Mouse (Mus musculus) spleen, postnatal 4 days (tissue): ENCODE data around the gene Sema7a.

ENCODE experiments used
- DNase-seq, 2 experiments: peaks; one replicate each; pipeline ENCODE4 v3.0.0; 2022; ENCODE audit warnings: low spot score in 2 of 2

Sema7a gene

DNA sequence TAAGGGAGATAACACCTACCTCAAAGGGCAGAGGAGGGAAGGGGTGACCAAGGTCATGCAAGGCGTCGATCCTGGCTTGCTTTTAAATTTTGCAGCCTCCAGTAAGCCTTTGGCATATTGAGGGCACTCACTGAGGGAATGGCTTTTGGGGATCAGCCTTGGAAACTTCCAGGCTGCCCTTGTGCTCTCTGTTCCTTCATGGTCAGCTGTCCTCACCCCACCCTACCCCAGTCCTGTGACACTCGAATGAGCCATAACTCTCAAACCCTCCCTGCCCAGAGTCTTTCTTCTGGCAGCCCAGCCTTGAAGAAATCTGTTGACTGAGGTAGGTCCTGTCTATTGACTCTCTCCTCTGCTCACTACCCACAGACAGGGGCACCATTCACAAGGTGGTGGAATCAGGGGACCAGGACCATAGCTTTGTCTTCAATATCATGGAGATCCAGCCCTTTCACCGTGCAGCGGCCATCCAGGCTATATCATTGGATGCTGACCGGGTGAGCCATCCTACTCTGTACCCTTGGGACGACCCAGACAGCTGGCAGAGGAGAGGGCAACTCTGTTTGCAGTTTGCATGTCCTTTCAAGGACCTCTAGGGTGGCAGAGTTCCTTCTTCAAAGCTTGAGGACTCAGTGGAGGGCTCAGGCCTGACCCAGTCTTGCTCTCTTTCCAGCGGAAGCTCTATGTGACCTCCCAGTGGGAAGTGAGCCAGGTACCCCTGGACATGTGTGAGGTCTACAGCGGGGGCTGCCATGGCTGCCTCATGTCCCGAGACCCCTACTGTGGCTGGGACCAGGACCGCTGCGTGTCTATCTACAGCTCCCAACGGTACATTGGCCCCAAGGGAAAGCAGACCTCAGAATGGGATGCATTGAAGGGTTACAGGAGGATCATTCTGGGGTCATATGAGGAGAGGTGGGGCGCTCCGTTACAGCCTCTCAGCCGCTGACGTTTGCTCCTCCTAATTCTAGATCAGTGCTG lies 20.3 kb downstream of the Sema7a start:
- no peak for DNase-seq

DNA sequence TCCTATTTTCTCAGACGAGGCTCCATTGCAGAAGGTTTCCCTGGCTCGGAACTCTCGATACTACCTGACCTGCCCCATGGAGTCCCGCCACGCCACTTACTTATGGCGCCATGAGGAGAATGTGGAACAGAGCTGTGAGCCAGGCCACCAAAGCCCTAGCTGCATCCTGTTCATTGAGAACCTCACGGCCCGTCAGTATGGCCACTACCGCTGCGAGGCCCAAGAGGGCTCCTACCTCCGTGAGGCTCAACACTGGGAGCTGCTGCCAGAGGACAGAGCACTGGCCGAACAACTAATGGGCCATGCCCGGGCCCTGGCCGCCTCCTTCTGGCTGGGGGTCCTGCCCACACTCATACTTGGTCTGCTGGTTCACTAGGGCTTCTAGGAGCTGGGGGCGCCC lies 21.3 kb downstream of the Sema7a start:
- DNase-seq = no peak

DNA sequence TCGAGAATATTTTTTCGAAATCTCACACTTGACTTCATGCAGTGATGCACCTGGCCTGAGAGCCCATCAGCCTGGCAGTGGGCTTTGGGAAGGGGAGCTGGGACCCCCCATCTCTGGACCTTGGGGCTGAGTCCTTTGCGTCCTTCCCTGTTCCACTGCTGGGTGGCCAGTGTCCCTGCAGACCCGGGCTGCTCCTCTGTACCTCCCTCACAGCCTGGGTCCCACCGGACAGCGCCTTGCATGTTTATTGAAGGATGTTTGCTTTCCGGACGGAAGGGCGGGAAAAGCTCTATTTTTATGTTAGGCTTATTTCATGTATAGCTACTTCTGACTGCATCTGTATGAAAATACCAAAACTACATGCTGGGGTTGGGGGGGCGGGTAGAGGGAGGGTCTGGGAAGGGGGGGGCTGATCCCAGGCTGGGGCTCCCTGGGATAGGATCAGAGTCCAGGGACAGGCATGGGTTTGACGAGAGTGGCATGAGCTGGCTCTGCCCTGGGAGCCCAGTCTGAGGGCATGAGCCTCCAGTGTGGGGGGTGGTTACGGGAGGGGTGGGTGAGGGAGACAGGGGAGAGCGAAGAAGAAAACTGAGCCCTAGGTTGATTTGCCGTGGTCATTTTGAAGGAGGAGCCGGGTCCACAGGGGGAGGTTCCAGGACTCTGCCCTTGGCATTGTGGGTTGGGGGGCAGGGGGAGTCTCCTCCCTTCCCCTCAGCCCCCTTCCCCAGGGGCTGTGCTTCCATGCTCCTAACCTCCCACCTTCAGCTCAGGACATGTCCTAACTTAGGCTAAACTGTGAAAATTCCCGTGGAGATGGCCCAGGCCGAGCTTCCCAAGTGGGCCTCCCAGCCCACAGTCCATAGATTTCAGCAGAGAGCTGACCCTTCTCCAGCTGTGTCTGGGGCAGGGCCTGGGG lies 22.2 kb downstream of the Sema7a start:
- no peak for DNase-seq

DNA sequence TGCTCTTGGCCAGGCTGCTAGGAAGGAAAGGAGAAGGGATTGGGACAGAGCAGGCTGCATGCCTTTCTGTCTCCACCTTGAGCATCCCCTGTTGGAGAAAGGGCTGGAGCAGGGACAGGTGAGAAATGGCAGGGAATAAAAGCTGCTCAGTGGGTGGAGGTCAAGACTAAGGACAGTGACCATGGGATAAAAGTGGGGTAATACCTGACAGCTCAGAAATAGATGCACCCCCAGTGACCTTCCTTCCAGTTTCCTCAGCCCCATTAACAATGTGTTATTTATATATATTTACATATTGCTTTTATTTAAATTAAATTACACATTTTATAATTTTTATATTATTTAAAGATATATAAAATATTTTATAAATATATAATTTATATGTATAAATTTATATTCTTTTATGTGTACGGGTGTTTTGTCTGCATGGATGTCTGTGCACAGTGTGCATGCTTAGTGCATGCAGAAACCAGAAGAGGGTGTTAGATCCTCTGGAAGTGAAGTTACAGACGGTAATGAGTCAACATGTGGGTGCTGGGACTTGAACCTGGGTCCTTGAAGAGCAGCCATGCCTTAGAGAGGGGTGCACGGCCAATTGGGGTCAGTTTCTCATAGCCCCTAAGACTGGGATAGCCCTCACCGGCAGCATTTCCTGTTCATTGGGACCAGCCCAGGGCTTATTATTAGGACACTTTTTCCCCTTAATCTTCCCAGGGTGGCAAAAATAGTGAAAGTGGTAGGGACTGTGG lies 23.5 kb downstream of the Sema7a start:
- DNase-seq = no peak

DNA sequence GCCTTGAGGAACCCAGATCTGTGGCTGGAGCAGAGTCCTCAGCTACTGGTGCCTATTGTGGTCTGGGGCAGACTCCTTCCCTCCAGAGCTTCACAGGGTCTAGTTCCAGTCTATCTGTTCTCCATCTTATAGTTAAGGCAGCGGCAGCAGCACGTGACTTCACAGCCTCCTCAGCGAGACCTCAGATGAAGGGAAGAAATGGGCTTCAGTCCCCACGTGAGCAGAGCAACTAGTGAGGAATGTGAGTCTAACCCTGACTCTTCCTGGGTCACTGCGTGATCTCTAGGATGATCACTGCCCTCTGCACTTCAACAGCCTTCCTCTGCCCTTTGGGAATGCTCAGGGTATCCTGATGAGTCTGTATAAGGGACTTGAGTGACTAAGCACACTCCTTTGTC lies 24.1 kb downstream of the Sema7a start:
- no peak for DNase-seq

DNA sequence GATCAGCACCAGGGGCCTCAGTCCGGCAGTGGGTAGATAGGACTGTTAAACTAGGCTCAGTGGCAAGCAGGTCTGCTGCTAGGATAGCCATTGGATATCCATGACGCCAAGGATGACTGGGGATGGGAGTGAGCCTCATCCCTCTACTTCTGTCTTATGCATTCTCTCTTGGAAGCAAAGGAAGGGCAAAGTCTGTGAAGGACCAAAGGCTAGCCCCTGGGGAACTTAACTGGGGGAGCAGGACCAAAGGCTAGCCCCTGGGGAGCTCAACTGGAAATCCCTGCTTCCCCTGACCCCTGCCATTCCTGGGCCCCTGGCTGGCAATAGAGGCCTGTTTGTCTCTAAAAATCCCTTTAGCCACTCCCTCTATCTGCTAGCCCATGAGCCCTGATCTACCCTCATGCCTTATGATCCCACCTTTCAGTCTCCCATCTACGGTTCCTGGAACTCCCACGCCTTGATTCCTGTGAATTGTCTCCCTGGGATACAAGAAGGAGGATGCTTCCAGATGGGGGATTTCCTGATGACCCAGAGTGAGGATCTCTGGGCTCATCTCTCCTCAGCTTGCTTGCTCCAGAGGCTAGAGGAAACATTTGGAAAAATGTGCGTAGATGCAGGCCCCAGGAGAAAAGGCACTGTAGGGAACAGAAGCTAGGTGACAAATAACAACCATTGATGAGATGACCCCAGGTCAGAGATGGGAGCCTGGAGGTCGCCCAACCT lies 24.8 kb downstream of the Sema7a start:
- DNase-seq = no peak

DNA sequence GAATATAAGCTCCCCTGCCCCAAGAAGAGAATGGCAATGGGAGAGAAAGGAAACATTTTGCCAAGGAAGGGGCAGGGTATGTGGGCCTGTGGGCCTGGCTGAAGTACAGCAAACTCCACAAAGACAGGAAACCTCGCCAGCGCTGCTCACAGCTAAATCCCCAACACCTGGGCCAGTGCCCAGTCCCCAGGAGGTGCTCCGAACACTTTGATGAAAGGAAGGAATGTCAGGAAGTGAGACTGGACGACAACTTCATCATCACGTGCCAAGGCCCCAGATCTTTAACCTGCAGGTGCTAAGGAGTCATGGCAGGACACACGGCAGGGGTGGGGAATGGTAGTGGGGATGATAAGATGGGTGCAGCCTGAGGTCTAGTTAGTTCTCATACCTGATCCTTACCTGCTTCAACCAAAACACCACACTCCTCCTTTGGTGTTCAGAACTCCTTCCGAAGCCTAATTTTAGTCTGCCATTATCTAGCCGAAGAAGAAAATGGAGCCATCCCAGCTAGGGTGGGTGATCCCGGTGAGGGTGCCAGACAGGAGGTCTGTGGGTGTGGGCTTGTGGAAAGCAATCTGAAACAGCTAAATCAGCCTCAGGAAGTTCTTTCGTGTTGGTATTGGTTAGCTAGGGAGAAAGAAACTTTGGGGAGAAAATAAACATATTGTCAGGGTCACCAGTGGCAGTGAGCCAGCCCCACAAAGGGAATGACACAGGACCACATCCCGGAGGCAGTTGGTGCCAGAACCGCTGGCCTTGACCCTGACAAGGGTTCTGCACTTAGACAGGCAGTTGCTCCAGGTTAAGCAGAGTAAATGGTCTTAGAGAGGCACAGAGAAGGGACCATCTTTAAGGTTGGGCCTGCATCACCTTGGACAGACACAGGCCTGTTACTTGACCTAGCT lies 25.6 kb downstream of the Sema7a start:
- no peak for DNase-seq

DNA sequence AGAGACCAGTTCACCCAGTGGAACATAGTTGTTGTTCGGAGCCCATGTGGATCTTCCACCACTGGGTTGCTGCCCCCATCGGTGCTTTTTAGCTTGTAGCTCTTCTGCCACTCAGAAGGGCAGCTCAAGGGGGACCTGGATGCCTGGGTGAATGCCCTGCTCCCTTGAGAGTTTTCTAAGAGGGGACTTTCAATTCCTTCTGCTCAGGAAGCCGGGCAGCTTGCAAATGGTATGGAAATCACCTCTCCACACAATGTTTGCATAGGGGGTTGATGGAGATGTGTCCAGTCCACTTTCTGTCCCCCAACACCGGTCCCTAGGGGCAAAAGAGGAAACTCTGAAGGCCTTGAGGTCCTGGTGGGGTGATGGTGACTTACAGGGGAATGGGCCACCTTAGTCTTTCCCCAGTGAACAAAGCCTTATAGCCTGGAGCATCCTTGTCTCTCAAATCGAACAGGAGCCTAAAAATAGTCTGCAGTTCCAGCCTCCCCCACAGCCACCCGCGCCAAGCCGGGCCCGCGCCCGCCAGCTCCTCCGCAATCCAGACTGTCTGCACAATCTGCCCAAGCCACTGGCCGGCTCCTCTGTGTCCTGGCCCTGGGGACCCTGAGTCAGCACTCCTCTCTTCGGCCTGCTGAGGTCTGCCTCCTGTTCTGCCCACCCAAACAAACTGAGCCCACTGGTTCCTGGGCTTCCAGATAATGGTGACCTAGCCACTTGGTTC lies 27.5 kb downstream of the Sema7a start:
- no peak for DNase-seq

DNA sequence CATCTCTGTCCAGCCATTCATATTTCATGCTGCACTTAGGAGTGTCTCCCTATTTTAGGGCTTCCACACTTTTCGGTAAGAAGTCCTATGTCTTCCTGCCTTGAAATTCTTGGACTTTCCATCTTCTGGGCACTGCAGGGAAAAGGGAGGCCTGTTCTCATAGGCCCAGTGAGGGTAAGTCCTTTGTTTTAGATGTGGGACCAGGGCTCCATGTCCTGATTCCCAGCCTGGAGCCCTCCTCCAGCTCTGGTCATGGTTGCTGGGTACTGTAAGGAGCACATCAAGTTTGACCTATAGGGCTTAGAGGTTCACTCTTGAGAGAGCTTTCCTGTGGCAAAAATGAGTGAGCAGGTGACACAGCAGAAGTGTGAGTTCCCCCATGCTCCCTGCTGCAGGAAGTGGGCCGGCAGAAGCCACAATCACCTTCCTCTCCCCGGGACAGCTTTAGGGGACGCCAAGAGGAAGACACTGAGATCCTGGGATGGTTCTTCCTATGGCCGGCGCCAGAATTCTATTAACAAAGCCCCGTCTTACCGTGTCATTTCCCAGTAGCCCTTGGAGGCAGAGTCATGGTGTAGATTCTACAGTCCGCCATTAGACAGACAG lies 28.4 kb downstream of the Sema7a start:
- no peak for DNase-seq

DNA sequence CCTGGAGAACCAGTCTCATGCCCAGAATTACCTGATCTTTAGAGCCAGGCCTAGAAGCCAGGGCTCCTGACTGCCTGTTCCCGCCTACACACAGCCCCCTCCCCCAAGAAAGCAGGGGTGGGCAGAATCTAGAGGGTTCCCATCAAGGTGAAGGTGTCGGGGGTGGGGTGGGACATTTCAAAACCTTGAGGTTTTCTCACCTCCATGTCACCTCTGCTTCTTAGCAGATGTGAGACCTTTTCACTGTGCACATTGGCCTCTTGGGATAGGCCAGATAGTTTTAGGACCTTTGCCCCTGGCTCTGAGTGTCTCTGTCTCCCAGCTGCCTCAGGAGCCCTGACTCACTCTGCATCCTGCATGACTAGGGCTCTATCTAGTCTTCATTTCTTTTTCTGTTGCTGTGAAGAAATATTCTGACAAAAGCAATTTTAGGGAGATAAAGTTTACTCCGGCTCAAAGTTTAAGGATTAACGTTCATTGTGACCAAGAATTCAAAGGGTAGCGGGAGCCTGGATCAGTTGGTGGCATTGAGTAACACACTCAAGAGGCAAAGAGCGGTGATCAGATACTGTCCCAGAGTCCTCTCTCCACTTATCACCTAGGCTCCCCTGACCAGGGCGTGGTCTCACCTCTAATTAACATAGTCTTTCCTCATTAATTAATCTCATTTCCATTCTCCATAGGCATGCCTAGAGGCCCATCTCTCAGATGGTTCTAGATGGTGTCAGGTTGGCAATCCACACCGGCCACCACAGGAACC lies 29.1 kb downstream of the Sema7a start:
- DNase-seq = no peak

DNA sequence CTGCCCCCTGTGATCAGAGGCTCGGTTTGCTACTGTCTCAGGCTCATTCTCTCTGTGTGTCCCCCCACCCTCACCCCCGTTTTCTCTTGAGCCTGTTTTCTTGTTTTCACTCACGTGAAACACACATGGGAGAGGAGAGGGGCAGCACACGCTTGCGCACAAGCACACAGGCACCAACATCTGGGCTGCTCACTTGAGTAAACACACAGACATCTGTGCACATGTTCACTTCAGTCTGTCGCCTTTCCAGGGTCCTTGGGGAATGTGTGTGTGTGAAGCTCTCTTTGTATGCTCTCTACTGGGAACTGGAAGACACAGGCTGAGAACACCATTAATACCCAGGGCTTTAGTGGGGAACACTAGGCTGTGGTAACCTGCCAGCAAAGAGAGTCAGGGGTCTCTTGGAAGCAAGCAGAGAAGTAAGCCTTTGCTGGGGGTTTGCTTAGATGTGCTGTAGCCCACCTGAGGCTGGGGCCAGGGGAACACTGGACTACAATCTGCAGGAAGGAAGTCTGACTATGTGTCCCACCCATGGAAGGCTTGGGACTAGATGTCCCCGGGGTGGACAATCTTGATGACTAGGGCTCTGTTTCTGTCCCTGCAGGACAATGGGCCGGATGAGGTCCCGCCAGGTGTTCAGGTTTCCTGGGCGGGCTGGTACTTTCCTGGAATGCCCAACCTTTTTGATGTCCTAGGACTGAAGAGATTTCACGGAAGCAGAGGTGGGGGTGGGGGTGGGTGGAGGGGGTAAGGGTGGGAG lies 30.0 kb downstream of the Sema7a start:
- DNase-seq = no peak

DNA sequence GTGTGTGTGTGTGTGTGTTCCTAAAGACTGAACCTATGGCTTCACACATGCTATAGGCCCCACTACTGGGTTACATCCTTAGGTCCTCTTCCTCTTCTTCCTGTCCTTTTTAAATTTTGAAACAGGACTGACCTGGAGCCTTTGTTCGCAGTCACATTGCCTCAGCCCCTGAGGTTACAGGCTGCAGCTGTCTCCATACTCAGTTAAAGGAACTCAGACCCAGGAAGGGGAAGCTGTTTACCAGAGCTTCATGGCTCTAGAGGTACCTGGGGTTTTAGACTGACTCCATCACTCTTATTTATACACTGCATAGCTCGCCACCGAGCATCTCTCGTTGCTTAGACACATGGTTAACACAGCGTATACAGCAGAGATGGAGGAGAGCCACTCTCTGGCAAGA lies 31.5 kb downstream of the Sema7a start:
- DNase-seq = no peak

DNA sequence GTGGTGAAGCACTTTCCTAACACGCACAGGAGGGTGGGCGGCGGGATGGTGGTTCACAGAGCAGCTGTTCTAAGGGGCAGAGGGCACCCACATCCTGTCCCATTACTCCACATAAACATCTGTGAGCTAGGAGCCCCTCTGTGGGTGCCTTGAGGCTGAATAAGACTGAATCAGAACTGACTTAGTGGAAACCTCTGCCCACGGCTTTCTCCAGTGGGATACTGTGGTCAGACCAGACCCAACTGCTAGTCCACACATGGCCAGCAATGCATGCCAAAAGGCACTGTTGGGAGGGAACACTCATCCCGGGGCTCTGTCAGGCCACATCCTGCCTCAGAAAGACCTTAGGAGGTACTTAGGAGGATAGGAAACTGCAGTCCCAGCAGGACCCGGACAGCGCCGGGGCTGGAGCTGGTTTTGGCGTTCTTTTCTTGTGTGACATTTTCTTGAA lies 32.3 kb downstream of the Sema7a start:
- DNase-seq = no peak

DNA sequence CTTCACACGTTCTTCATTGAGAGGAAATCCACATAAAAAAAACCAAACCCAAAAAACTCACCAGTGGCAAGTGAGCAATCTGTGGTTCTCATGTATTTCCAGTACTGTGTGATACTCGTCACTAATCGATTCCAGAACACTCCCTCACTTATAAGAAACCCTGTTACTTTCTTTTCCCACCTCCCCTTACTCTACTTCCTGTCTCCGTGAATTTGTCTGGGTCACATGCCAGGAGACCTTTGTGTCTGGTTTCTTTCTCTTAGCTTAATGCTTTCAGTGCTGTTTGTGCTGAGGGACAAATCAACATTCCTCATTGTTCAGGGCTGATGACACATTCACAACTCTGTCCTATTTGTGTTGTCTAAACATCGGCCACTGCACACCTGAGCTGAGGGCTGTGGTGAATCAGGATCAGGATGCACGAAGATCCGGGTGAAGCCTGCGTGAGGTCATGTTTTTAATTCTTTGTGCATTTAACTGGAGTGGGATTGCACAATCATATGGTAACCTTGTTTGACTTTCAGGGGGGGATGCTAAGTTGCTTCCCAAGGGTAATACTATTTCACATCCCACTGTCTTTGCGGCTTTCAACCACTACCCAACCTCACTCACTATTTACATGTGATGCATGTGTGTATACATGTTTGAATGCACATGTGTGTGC lies 33.0 kb downstream of the Sema7a start:
- DNase-seq = no peak

DNA sequence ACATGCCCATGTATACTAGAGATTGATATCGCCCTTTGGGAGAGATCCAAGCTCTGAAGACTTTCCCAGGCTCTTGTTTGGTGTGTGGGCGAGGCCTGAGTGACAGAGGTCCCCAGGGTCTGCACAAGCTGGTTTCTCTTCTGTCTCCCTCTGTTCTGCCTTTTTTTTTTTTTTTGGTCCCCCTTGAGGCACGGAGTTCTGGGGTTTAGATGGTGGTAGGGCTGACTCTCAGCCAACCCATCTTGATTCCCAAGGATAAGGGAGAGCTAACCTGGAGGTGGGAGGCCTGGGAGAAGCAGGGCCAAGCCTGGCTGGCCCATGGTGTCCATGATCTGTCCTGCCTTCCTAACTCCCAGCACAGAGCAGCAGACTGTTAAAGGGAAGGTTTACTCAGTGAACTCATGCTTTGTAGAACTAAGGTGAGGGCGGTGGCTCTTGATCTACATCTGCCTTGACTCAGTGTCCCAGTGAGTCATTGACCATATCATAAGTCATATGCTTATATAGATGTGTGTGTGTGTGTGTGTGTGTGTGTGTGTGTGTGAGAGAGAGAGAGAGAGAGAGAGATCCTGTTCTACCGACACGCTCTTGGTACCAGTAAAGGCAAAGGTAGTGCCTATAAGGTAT lies 33.6 kb downstream of the Sema7a start:
- DNase-seq = no peak

DNA sequence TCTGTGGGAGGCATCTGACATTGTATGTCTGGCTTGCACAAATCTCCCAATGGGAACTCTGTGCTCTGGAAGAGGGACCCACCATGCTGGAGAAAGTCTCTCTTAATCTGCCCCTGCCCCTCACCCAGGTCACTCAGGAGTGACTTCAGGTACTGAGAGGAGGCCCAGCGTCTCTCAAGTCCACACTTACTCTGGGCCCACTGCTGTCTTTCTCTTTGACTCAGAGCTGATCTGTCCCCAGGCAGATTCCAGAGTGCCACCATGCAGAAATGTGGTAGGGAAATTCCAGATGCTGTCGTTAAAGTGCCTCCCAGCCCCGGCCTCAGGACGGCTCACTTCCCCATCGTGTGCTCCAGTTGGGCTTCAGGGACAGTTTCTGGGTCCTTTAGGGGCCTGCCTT lies 34.3 kb downstream of the Sema7a start:
- DNase-seq = no peak
